Mouse (Mus musculus) T-helper 2 cell (primary cell): Measurements from ENCODE around the gene Kcnk3.

Experiments
- in situ Hi-C: fragments of 300-600 bp; cut with MboI, MseI; formaldehyde crosslinking; loops from one replicate; pipeline ENCODE4 v1.15.1; 2025; ENCODE audit warnings: high pct_unique_total_duplicates

Gene Kcnk3

DNA sequence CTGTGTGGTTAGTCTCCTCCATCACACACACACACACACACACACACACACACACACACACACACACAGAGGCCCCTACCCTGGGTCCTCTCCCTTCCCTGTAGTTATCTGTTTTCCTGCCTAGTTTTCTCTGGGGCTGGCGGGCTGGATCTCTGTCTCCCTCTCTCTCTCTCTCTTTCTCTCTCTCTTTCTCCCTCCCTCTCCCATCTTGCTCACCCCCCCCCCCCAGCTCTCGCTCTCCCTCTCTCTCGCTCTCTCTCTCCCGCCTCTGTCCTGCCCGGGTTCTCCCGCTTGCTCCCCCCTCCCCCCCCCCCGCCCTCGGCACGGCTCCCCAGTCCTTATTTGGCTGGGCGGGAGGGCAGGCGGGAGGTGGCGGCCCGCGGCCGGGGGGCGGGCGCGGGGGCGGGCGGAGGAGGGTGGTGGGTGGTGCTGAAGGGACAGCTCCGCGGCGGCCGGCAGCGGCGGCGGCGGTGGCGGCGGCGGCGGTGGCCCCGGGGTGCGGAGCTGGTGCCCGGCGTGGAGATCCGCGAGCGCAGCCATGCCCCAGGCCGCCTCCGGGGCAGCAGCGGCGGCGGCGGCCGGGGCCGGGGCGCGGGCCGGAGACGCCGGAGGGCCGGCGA is at the start of gene Kcnk3:
TSS of gene Kcnk3 (plus strand) at position 490 of the 620 bp plus-strand sequence.
- in situ Hi-C loops = no loop called here

DNA sequence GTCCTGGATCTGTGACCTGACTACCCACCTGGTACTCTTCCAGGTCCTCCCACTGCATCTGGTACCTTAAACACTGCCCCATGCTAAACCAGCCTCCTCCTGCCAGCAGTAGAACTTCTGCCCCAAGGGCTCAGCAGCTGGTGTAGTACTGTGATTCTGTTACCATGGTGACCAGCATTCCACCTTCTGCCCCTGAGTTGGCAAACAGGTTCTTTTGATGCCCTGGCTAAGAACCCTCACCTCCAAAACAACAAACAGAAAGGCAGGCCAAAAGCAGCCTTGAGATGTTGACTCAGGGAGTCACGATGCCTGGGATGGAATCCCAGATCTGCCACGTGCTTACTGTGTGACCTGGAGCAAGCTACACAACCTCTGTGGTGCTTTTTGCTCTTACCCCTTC is 42.3 kb upstream of the Kcnk3 start, which contains the start of gene Cib4:
TSS of gene Cib4 (minus strand) at position 139 of the 400 bp plus-strand sequence.
- in situ Hi-C loops = no loop called here

DNA sequence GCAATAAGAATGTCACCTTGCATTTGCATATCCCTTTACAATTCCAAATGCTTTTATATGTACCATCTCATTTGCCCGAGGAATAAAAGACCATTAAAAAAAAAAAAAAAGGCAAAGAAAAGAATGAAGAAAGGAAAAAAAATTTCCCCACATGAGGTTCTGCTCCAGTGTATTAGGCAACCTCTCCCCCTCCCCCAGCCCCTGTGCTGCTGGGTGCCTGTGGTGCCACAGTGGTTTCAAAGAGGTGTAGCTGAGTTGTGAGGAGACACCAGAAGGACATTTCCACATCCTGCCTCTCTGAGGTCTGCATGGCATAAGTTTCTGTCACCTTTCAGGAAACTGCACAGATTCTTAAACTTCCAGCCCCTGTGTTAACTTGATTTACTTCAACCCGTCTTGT is 39.3 kb upstream of the Kcnk3 start:
- in situ Hi-C loops = no loop called here

DNA sequence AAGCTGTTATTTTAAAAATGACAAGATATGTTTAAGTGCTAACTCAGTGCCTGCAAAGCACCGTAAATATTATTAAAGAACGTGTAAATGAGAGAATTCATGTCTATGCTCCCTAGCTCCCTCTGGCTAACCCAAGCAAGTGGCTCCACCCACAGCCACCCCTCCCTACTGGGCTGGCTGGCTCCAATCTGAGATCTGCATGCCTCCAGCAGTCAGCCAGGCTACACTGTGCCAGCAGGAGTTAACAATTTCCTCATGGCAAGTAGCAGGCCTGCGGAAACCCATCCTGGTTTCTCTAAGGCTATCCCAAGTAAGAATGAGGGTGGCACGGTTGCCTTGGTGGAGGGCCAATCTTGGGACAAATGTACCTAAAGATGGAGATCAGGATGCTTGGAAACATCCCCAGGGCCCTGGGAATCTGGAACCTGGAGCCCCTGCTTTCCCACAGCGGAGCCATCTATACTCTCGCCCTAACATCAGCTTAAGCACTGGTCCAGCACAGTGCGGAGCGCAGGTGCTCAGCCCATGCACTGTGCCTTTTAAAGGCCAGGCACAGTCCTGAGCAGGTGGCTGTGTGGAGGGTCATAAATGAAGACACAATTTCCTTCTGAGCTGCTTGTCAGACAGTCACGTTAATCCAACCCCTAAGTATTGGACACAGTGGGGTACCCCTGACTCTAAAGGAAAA is 37.5 kb upstream of the Kcnk3 start:
- in situ Hi-C loops = loop anchor here (10.0 kb wide), 1 partner anchor 1204 kb away; no protein-coding TSS in a partner anchor

DNA sequence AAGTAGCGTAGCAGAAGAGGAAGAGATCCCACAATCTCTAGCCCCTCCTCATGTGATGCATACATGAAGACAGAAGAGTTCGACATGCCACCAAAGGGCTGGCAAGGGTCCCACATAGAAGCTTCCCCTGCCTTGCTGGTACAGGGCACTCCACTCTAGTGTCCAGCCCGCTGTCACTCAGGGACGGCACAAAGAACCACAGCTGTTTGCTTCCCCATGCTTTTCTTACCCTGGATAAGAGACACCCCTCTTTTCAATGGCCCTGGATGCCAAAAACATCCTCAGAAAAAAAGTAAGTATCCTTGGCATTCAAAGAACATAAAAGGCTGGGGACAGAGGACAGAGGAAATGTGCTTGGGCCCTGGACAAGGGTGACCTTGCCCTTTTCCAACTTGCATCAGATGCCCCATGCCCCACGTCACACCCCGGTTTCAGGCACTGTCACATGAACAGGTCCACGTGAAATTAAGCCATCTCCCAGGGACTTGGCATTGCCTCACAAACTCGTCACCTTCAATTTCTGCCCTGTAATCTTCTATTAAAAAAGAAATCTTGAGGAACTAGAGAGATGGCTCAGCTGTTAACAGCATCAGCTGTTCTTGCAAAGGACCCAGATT is 36.8 kb upstream of the Kcnk3 start:
- in situ Hi-C loops = loop anchor here (10.0 kb wide), 1 partner anchor 1204 kb away; no protein-coding TSS in a partner anchor

DNA sequence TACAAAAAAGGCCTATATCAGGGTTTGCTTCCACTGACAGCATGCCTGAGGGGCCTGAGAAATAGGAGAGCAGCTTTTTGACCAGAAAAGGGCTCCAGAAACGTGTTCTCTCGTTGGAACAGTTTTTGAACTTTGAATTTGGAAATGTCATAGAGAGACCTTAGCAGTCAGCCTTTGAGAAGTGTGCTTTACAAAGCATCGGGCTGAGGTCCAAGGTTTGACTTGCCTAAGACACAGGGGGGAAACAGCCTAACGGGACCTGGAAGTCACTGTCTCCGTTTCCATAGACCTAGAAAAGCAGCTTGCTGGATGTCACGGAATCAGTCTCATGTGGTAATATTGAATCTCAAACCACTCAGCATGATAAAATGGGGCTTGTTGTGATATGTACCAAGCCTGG is 36.0 kb upstream of the Kcnk3 start:
- in situ Hi-C loops = loop anchor here (10.0 kb wide), 1 partner anchor 1203 kb away; no protein-coding TSS in a partner anchor

DNA sequence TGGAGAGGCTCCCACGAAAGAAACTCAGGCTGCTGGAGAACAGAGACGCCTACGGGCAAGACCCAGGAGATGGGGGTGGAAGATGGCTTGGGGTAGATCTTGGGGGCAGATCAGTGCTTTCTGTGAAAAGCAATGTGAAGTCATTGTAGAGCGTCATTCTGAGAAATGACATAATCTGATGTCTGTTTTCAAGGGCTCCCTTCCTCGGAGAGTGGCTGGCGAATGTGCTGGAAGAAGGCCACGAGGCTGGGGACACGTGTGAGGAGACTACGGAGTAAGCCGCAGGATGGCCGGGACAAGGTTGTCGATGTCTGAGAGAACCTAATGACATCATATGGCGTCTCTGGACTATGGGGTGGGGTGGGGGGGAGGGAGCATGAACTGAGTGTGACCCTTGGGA is 34.0 kb upstream of the Kcnk3 start:
- in situ Hi-C loops = loop anchor here (10.0 kb wide), 1 partner anchor 1201 kb away; no protein-coding TSS in a partner anchor

DNA sequence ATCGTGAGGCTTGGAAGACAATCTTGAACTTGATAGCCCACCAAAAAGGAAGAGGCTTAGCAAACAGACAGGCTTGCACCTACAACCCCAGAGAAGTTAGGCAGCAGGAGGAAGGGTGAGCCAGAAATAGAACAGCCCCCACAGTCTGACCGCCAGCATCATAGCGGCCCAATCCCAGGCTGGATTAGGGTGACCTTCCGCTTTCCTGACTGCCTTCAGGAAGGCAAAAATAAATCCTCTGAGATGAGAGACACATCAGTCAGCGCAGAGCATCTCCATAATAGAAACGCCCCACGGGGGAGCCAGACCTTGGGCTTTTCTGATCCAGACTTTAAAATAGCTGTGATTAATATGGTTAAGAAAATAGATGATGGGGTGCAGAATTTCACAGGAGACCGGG is 33.0 kb upstream of the Kcnk3 start:
- in situ Hi-C loops = loop anchor here (10.0 kb wide), 1 partner anchor 1200 kb away; no protein-coding TSS in a partner anchor

DNA sequence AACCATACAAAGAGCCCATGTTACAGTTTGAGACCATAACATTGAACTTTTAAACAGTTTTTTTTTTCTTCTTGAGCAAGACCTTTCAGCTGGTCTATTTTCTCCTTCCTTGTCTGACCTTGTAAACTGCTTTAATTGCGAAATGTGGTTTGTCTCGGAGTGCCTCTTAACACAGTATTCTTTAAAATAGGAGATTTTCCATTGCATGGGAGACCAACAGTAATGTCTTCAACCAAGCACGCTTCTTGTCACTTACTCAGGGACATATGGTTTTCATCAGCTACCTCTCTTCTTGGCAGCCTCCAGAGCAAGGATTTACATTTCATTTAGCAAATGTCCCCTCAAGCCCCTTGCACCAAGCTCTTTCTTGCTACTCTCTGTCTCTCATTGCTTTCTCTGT is 31.7 kb upstream of the Kcnk3 start:
- in situ Hi-C loops = loop anchor here (10.0 kb wide), 1 partner anchor 1199 kb away; no protein-coding TSS in a partner anchor

DNA sequence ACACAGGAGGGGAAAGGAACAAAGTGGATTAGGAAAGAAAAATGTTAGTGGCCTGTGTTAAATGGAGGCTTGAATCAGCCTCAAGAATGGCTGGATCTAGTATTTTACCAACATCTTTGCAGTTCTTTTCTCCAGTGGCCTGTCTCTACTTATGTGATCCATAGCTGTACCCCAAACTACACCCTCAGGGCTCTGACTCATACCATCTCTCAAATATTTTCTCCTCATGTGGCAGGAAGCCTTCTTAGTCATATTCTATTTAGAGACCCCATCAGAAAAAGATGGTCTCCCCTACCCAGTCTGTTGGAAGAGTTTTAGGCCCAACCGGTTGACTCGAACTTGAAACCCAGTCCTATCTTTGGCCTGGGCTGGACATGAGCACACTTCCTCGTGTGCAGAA is 28.5 kb upstream of the Kcnk3 start:
- in situ Hi-C loops = loop anchor here (10.0 kb wide), 1 partner anchor 1195 kb away; no protein-coding TSS in a partner anchor

DNA sequence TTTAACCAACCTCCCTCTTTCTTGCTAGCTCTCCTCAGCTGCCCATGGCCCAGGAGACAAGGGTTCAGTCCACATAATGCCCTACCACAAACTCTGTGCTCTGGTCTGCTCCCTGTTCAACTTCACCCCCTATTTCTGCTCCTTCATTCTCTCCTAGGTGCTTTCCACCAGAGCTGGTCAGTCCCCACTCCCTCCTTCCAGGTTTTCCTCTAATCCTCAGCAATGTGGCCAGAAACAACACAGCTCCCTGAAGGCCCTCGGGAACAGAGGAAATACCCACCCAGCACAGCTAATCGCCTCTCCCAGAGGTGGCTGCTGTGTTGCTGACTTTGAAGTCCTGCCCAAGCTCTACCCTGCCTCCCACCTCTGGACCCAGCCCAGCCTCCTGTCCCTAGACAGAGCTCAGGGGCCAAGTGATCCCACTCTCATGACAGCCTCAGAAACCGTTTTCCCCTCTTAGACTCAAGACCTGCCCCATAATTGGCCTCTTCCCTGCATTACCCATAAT is 27.9 kb upstream of the Kcnk3 start:
- in situ Hi-C loops = loop anchor here (5.0 to 10.0 kb wide), 2 partner anchors 88 to 1195 kb away; no protein-coding TSS in a partner anchor

DNA sequence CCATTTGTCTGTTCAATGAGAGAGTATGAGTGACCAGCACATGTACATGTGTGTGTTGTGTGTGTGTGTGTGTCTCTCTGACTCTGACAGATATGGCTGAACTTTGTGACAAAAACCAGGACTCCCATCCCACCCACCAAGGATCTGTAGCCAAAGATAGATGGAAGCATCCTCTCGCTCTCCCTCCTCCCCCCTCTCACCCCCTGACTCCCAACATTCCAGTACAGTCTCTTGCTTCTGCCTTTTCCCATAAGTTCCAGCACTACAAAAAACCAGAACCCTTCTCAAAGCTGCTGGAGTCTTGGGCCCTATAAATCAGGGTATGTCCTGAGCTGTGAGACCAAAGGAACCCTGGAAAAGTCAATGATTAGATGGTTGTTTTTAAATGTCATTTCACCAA is 19.5 kb upstream of the Kcnk3 start:
- in situ Hi-C loops = no loop called here

DNA sequence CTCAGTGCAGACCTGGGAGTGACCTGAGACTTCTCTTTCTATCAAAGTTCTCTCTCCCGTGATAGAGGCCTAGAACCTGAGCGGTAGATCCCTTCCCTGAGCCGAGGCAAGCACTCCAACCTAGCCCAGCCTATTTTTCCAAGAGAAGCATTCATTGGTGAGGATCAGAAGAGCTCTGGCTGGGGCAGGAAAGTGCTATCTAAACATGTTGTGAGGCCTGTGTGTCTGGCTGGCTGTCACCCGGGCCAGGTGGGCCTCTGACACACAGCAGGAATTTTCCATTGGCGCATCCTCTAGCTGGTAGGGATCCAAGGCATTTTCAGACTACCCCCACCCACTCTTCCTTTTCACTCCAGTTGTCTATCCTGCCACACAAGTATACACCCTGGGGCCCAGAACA is 16.1 kb upstream of the Kcnk3 start:
- in situ Hi-C loops = no loop called here

DNA sequence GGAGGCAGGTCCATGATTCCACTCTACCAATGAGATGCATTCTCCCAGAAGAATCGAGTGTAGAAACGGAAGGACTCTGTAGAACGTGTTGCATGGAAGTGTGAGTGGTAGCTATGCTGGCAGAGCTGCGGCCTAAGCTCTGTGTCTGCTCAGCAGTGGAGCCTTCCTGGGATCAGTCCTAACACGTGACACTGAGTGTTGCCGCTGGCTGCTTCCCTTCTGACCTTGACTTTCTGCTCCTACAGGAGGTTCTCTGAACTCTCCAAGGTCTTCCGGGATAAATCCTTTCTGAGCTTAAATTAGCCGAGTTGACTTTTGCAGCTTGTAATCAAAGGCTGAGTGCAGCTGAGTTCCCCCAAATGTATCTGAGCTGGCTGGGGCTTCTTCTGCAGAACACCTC is 13.6 kb upstream of the Kcnk3 start:
- in situ Hi-C loops = no loop called here

DNA sequence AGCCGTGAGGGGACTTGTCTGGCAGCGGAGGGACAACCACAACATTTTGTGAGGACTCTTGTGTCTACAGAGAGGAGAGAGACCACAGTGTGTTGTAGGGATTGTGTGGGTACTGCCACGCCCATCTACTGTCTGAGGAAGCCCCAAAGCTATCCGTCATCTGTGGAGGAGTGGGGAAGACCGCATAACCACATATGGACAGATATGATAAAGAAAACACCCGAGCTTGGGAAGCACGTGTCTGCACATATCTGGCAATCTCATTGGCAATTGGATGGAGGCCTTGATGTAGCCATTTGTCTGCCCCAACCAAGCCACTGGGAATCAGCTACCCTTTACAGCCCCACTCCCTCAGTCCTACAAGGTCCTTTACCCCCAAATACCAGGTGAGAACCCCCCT is 11.7 kb upstream of the Kcnk3 start:
- in situ Hi-C loops = no loop called here

DNA sequence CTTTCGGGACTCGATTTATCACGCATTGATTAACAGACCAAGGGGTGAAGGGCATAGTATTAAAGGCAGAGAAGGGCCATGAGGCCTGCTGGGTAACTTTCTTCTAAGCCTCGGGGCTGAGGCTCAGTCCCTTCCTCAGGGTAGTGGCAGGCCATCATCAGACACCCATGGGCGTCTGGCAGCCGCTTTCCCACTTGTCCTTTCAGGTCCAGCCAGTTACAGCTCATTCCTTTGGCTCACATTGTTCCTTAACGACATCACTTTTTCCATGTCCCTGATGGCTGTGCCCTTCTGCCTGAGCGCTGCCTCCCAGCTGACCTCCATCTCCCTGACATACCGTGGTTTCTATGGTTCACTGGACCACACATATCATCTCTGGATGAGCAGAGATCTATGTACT is 10.7 kb upstream of the Kcnk3 start:
- in situ Hi-C loops = no loop called here

DNA sequence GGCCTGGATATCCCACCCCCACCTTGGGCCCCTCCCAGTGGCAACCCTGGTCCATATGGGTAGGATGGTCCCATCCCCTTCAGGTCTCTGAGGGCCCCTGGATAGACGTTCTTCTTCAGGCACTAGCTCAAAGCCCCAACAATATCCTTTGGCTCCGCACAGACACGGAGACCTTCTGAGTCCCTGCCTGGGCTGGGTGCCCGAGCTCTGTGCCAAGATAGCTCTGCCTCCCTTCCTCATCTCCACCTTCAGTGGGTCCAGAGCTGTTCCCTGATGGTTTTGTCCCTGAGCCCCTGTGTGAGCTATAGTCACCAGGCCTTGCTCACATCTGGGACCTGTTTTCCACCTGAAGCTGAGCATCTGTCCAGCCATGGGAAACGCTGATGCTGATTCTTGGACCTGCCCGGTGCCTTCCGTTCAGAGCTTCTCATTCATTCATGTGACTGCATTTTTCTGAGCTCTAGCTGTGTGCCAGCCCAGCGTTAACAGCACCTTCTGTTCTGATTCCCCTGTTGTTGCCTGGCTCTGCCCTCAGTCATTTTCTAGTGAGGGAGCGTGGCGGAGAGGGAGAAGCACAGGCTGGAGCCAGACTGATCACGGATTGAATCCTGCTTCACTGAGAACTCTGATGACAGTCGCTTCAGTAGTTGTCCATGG is 10.2 kb upstream of the Kcnk3 start:
- in situ Hi-C loops = no loop called here

DNA sequence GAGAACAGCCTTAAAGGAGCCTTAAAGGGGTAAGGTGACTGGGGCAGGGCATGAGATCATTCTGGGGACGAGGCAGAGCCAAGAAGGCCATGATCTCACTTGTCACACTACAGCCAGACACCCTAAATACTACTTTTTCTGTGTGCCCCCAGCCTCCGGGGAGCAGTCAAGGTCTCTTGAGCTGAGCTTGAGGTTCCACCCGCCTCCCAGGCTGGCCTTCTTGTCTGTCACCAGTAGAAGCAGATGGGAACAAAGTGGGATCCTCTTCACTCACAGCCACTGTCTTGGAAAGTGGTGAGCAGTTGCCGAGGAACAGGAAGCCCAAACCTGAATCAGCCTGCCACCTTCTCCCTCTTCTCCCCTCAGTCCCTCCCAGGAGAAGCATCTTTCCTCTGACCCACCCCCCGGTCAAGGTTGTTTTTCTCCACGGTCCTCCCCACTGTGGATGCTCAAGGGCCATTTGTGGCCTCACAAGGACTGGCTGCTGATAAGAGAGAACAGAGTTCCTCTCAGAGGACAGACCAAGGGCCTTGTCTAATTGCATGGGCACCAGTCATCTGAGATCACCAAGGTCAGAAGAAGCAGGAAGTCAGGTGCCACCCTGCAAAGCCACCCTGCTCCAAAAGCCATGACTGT is 9.4 kb upstream of the Kcnk3 start:
- in situ Hi-C loops = no loop called here

DNA sequence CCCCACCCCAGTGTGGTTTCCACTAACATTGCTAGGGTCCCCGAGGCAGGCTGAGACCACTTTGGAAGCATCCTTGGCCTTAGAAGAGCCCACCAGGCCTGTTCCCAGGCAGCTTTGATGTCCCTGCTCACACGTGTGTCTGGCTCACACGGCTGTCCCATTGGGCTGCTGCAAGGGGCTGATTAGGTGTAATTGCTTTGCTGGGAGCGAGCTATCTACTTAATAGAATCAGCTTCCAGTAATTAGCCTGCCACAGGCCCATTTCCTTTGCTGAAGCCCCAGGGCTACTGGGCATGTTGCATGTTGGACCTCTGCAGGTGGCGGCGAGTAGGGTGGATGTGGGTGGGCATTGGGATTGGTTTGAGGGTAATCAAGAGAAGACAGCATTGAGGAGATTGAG is 7.2 kb upstream of the Kcnk3 start:
- in situ Hi-C loops = no loop called here

DNA sequence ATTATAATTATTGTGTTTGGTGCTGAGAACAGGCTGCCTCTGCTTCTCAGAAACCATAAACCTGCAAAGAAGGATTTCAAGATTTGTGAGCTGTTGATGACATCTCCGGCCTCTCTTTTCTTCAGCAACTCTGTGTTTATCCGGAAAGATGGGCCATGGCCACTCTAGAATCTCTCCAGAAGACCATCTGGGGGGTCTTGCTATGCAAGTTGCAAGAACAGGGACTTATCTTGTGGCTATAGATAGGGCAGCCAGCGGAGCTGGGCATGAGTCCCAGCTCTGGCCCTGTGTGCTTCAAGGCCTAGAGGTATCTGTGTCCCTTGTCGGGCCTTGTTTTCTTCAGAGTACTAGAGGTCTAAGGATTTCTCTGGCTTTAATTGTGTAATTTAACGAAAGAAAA is 6.0 kb upstream of the Kcnk3 start:
- in situ Hi-C loops = no loop called here

DNA sequence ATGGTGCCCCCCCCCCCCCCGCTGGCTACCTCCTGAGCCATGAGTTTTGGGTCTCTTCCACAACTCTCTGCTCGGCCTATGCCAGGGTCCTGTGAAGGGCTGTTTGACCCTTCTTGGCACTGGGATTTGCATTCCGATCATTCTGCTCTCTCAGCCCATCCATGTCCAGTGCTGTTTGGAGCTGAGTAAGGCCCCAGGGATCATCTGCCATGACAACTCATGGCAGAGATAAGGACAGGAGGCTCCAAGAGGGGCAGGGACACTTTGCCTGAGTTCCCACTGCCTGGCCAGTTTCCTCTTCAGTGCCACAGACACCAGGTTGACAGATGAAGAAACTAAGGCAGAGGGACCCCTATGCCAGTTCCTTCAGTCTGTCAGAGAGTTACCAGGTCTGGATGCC is 1.4 kb upstream of the Kcnk3 start:
- in situ Hi-C loops = no loop called here
